Mouse (Mus musculus): ENCODE results near the gene Efr3b. TPM values are rescaled to one million over a fixed set of nuclear protein-coding genes. Genes with fewer than 3 reads are reported as not detected.

Efr3b gene
- polyA plus RNA-seq, 1 experiment from 2014 or later: 13.5 TPM

Other genes starting within 250 kb of the Efr3b start
- 139 and 142 TPM in 2 replicates for gene Dnmt3a, start 232.9 kb downstream of the Efr3b start, polyA plus RNA-seq (2016; fragmentation: Nextera tagmentation; extraction: Ambion mirVana)
- gene Pomc, start 84.0 kb downstream of the Efr3b start, polyA plus RNA-seq (2016; fragmentation: Nextera tagmentation; extraction: Ambion mirVana): 2.1 and 2.2 TPM in 2 replicates
- 10.1 and 10.6 TPM in 2 replicates for gene Dnajc27, start 43.7 kb upstream of the Efr3b start, polyA plus RNA-seq (2016; fragmentation: Nextera tagmentation; extraction: Ambion mirVana)
- gene Adcy3, start 94.2 kb upstream of the Efr3b start, polyA plus RNA-seq (2016; fragmentation: Nextera tagmentation; extraction: Ambion mirVana): 7.4 and 7.8 TPM in 2 replicates
- gene Ptrhd1, start 195.1 kb upstream of the Efr3b start, polyA plus RNA-seq (2016; fragmentation: Nextera tagmentation; extraction: Ambion mirVana): 7.1 and 7.2 TPM in 2 replicates
- 8.3 and 8.5 TPM in 2 replicates for gene Cenpo, start 195.4 kb upstream of the Efr3b start, polyA plus RNA-seq (2016; fragmentation: Nextera tagmentation; extraction: Ambion mirVana)

Measured in heart, embryonic 12.5 days (tissue).